Mouse (Mus musculus): Measurements from ENCODE around the gene Brsk2. TPM values are rescaled to one million over a fixed set of nuclear protein-coding genes. Genes with fewer than 3 reads are reported as not detected.

The Brsk2 gene
- polyA plus RNA-seq, 1 experiment from 2014 or later = 0.55 TPM

GRCm38 (mm10) chr7:141958211-141958610 is 8.7 kb downstream of the Brsk2 start:
- ATAC-seq = no peak
- Histone ChIP-seq H3K4me2 (replicated peaks; ENCODE audit: low read depth) (no peak overlapping the region), H3K4me1 (replicated peaks; ENCODE audit: control insufficient read depth, insufficient read depth, low read length) (no peaks in the 10 kb centered on the region), H3K27ac (ENCODE audit: low read depth, low read length) (no peak overlapping the region), H3K27me3 (replicated peaks; ENCODE audit: control insufficient read depth, insufficient read depth, low read length) (peaks cover 4% of the 10 kb centered on the region; the same call in 1 of the 2 replicates), H3K9me3 (ENCODE audit: control insufficient read depth) (no peaks in the 10 kb centered on the region), H3K9ac (ENCODE audit: low read depth, low read length) (no peak overlapping the region), H3K36me3 (ENCODE audit: control insufficient read depth, insufficient read depth) (no peaks in the 10 kb centered on the region), H3K4me3 (ENCODE audit: low read depth, low read length) (no peak overlapping the region)
- 70% methylated on average over 2 of the region's 2 CpGs for WGBS
- TF ChIP-seq CTCF (IDR thresholded peaks at IDR 0.05; ENCODE audit: low read depth) = no peak

GRCm38 (mm10) chr7:141959133-141959532 is 9.6 kb downstream of the Brsk2 start:
- Histone ChIP-seq H3K4me2 (replicated peaks; ENCODE audit: low read depth) (no peak overlapping the region), H3K27ac (ENCODE audit: low read depth, low read length) (no peak overlapping the region), H3K4me3 (ENCODE audit: low read depth, low read length) (no peak overlapping the region), H3K9ac (ENCODE audit: low read depth, low read length) (no peak overlapping the region), H3K36me3 (ENCODE audit: control insufficient read depth, insufficient read depth) (no peaks in the 10 kb centered on the region), H3K9me3 (ENCODE audit: control insufficient read depth) (no peaks in the 10 kb centered on the region), H3K27me3 (replicated peaks; ENCODE audit: control insufficient read depth, insufficient read depth, low read length) (no peaks in the 10 kb centered on the region), H3K4me1 (replicated peaks; ENCODE audit: control insufficient read depth, insufficient read depth, low read length) (no peaks in the 10 kb centered on the region)
- 0 out of 2 replicates have a peak, but pooled peaks have one; percentile 19 for TF ChIP-seq CTCF (IDR thresholded peaks at IDR 0.05; ENCODE audit: low read depth)
- WGBS = 87% methylated on average over 1 of the region's 1 CpGs
- ATAC-seq = no peak

GRCm38 (mm10) chr7:141960926-141961325 is 11.4 kb downstream of the Brsk2 start:
- Histone ChIP-seq H3K36me3 (ENCODE audit: control insufficient read depth, insufficient read depth) (no peaks in the 10 kb centered on the region), H3K9ac (ENCODE audit: low read depth, low read length) (no peak overlapping the region), H3K4me1 (replicated peaks; ENCODE audit: control insufficient read depth, insufficient read depth, low read length) (no peaks in the 10 kb centered on the region), H3K27ac (ENCODE audit: low read depth, low read length) (no peak overlapping the region), H3K4me3 (ENCODE audit: low read depth, low read length) (no peak overlapping the region), H3K9me3 (ENCODE audit: control insufficient read depth) (no peaks in the 10 kb centered on the region), H3K4me2 (replicated peaks; ENCODE audit: low read depth) (no peak overlapping the region), H3K27me3 (replicated peaks; ENCODE audit: control insufficient read depth, insufficient read depth, low read length) (no peaks in the 10 kb centered on the region)
- no peak for ATAC-seq
- 73% methylated on average over 2 of the region's 2 CpGs for WGBS
- no peak for TF ChIP-seq CTCF (IDR thresholded peaks at IDR 0.05; ENCODE audit: low read depth)

- no peak overlapping the region for H3K4me3 ChIP-seq (ENCODE audit: low read depth, low read length)
- H3K4me2 ChIP-seq (replicated peaks; ENCODE audit: low read depth) = no peak overlapping the region
- H3K36me3 ChIP-seq (ENCODE audit: control insufficient read depth, insufficient read depth) = no peaks in the 10 kb centered on the region
- H3K27ac ChIP-seq (ENCODE audit: low read depth, low read length) = no peak overlapping the region
- H3K27me3 ChIP-seq (replicated peaks; ENCODE audit: control insufficient read depth, insufficient read depth, low read length) = no peaks in the 10 kb centered on the region
- TF ChIP-seq CTCF (IDR thresholded peaks at IDR 0.05; ENCODE audit: low read depth) = no peak
- H3K9ac ChIP-seq (ENCODE audit: low read depth, low read length) = no peak overlapping the region
- no peaks in the 10 kb centered on the region for H3K4me1 ChIP-seq (replicated peaks; ENCODE audit: control insufficient read depth, insufficient read depth, low read length)
- no peaks in the 10 kb centered on the region for H3K9me3 ChIP-seq (ENCODE audit: control insufficient read depth)
- no peak for ATAC-seq
- 85% methylated on average over 3 of the region's 3 CpGs for WGBS
These were observed 11.9 kb downstream of the Brsk2 start for GRCm38 (mm10) chr7:141961491-141961890.

GRCm38 (mm10) chr7:141962521-141962920 is 13.0 kb downstream of the Brsk2 start:
- Histone ChIP-seq H3K9ac (ENCODE audit: low read depth, low read length) (no peak overlapping the region), H3K36me3 (ENCODE audit: control insufficient read depth, insufficient read depth) (no peaks in the 10 kb centered on the region), H3K4me2 (replicated peaks; ENCODE audit: low read depth) (no peak overlapping the region), H3K27ac (ENCODE audit: low read depth, low read length) (no peak overlapping the region), H3K4me1 (replicated peaks; ENCODE audit: control insufficient read depth, insufficient read depth, low read length) (no peaks in the 10 kb centered on the region), H3K27me3 (replicated peaks; ENCODE audit: control insufficient read depth, insufficient read depth, low read length) (no peaks in the 10 kb centered on the region), H3K9me3 (ENCODE audit: control insufficient read depth) (no peaks in the 10 kb centered on the region), H3K4me3 (ENCODE audit: low read depth, low read length) (no peak overlapping the region)
- ATAC-seq = no peak
- WGBS = 93% methylated on average over 3 of the region's 3 CpGs
- TF ChIP-seq CTCF (IDR thresholded peaks at IDR 0.05; ENCODE audit: low read depth) = no peak

GRCm38 (mm10) chr7:141966281-141966680 is 16.7 kb downstream of the Brsk2 start:
- ATAC-seq = no peak
- Histone ChIP-seq H3K4me1 (replicated peaks; ENCODE audit: control insufficient read depth, insufficient read depth, low read length) (no peaks in the 10 kb centered on the region), H3K4me3 (ENCODE audit: low read depth, low read length) (no peak overlapping the region), H3K27ac (ENCODE audit: low read depth, low read length) (no peak overlapping the region), H3K9ac (ENCODE audit: low read depth, low read length) (no peak overlapping the region), H3K27me3 (replicated peaks; ENCODE audit: control insufficient read depth, insufficient read depth, low read length) (no peaks in the 10 kb centered on the region), H3K36me3 (ENCODE audit: control insufficient read depth, insufficient read depth) (no peaks in the 10 kb centered on the region), H3K9me3 (ENCODE audit: control insufficient read depth) (no peaks in the 10 kb centered on the region), H3K4me2 (replicated peaks; ENCODE audit: low read depth) (no peak overlapping the region)
- no peak for TF ChIP-seq CTCF (IDR thresholded peaks at IDR 0.05; ENCODE audit: low read depth)
- WGBS = 71% methylated on average over 2 of the region's 2 CpGs
